Mouse (Mus musculus): ENCODE measurements around the gene Tnfrsf9. TPM values are rescaled to one million over a fixed set of nuclear protein-coding genes. Genes with fewer than 3 reads are reported as not detected.

Gene Tnfrsf9
- total and polyA plus RNA-seq, 2 experiments from 2014 or later, result 0.53 to 2.0 TPM

DNA sequence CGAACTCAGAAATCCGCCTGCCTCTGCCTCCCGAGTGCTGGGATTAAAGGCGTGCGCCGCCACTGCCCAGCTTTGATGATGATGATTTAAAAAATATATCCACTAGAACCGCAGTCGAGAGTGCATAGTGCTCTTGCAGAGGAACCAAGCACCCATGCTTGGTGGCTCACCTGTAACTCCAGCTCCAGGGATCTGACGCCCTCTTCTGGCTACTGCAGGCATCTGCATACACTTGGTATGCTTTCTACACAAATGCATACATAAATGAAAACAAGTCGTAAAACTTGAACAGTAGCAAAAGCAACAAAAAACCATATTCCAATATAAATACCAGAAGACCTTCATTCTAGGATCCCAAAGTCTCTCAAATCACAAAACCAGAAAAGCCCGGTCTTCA, 51.2 kb downstream of the Tnfrsf9 start:
- Histone ChIP-seq H3K4me2 (ENCODE audit: low read depth, low read length) (no peak overlapping the region), H3K4me3 (ENCODE audit: low read depth, low read length) (no peak overlapping the region), H3K9me3 (replicated peaks; ENCODE audit: control insufficient read depth, low read length) (no peaks in the 10 kb centered on the region), H3K27ac (ENCODE audit: low read depth) (no peak overlapping the region), H3K27me3 (ENCODE audit: control insufficient read depth, insufficient read depth, low read length) (no peaks in the 10 kb centered on the region), H3K9ac (replicated peaks; ENCODE audit: low read depth, low read length) (no peak overlapping the region), H3K4me1 (ENCODE audit: control insufficient read depth, insufficient read depth) (peaks cover 6% of the 10 kb centered on the region; the same call in 1 of the 2 replicates), H3K36me3 (replicated peaks; ENCODE audit: control insufficient read depth, insufficient read depth, low read length) (no peaks in the 10 kb centered on the region)
- TF ChIP-seq CTCF (IDR thresholded peaks at IDR 0.05; ENCODE audit: low read depth), result no peak; the same call in 1 of the 2 replicates
- no peak for TF ChIP-seq EP300 (IDR thresholded peaks at IDR 0.05; ENCODE audit: low read depth)
- WGBS, result 69% methylated on average over 11 of the region's 11 CpGs
- ATAC-seq (ENCODE audit: insufficient read depth, low read depth), result no peak
- DNase-seq (ENCODE audit: low spot score), result no peak

DNA sequence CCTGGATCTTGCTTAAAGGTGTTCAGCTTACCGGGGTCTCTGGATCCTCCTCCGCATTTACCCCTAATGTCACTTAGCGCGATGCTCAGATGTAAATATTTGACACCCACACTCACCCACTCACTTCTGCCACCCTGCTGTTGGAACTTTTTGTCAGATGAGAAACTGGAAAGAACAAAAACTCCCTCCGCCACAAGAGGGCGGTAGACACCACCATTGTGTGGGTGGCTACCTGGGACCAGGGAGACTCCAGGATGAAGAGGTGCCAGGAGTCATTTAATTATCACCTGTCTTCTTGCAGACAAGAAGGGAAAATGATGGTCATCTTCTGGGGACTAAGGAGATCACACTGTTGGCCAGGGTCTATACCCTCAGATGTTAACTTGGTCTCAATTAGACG, 52.2 kb downstream of the Tnfrsf9 start:
- H3K4me2 ChIP-seq (ENCODE audit: low read depth, low read length), result no peak overlapping the region
- TF ChIP-seq CTCF (IDR thresholded peaks at IDR 0.05; ENCODE audit: low read depth) (peak; percentile 64), EP300 (IDR thresholded peaks at IDR 0.05; ENCODE audit: low read depth) (no peak)
- ATAC-seq (ENCODE audit: insufficient read depth, low read depth) (no peak), DNase-seq (ENCODE audit: low spot score) (peak; percentile 39)
- no peaks in the 10 kb centered on the region for H3K27me3 ChIP-seq (ENCODE audit: control insufficient read depth, insufficient read depth, low read length)
- H3K9ac ChIP-seq (replicated peaks; ENCODE audit: low read depth, low read length), result no peak overlapping the region
- H3K4me3 ChIP-seq (ENCODE audit: low read depth, low read length), result no peak overlapping the region
- H3K9me3 ChIP-seq (replicated peaks; ENCODE audit: control insufficient read depth, low read length), result no peaks in the 10 kb centered on the region
- no peak overlapping the region for H3K27ac ChIP-seq (ENCODE audit: low read depth)
- H3K36me3 ChIP-seq (replicated peaks; ENCODE audit: control insufficient read depth, insufficient read depth, low read length), result no peaks in the 10 kb centered on the region
- 15% methylated on average over 7 of the region's 7 CpGs for WGBS
- H3K4me1 ChIP-seq (ENCODE audit: control insufficient read depth, insufficient read depth), result peaks cover 6% of the 10 kb centered on the region; the same call in 1 of the 2 replicates

DNA sequence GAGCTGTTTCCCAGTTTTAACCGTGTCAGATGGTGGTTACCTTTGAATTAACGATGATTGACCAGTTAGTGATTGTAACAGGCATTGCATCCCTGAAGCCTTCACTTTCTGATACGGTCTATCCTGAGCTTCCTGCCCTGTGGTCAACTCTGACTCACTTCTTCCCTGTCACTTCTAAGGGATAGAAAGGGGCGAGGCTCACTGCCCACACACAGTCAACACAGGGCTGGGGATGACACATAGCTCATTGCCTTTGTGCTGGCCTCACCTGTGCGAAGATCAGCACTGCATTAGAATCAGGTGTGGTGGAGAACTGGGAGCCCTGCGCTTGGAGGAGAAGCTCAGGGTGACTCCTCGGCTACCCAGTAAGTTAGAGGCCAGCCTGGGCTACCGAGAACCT, 54.6 kb downstream of the Tnfrsf9 start:
- Histone ChIP-seq H3K4me1 (ENCODE audit: control insufficient read depth, insufficient read depth) (peaks cover 6% of the 10 kb centered on the region; the same call in 1 of the 2 replicates), H3K27ac (ENCODE audit: low read depth) (no peak overlapping the region), H3K4me2 (ENCODE audit: low read depth, low read length) (no peak overlapping the region), H3K36me3 (replicated peaks; ENCODE audit: control insufficient read depth, insufficient read depth, low read length) (no peaks in the 10 kb centered on the region), H3K4me3 (ENCODE audit: low read depth, low read length) (no peak overlapping the region), H3K9ac (replicated peaks; ENCODE audit: low read depth, low read length) (no peak overlapping the region), H3K9me3 (replicated peaks; ENCODE audit: control insufficient read depth, low read length) (no peaks in the 10 kb centered on the region), H3K27me3 (ENCODE audit: control insufficient read depth, insufficient read depth, low read length) (no peaks in the 10 kb centered on the region)
- TF ChIP-seq EP300 (IDR thresholded peaks at IDR 0.05; ENCODE audit: low read depth) (no peak), CTCF (IDR thresholded peaks at IDR 0.05; ENCODE audit: low read depth) (no peak)
- DNase-seq (ENCODE audit: low spot score) (no peak), ATAC-seq (ENCODE audit: insufficient read depth, low read depth) (no peak)
- 74% methylated on average over 8 of the region's 8 CpGs for WGBS

DNA sequence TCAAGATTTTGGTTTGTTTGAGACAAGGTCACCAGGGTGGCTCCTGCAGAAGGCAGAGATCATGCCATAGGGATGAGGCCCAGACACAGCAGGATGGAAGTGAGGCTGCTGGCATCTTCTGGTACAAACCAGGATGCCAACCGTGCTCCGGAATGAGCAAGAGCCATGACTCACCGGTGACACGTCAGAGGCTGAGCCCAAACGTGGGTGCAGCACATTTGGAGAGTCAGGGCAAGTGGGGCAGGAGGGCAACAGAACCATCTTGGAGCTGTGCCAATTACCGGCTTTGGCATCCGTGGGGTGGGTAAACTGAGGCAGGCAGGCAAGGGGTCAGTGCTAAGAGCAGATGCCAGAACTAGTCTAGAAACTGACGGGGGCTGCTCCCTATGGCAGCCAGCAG, 58.9 kb downstream of the Tnfrsf9 start:
- DNase-seq (ENCODE audit: low spot score) (no peak), ATAC-seq (ENCODE audit: insufficient read depth, low read depth) (no peak)
- H3K4me3 ChIP-seq (ENCODE audit: low read depth, low read length), result no peak overlapping the region
- H3K27ac ChIP-seq (ENCODE audit: low read depth), result no peak overlapping the region
- H3K4me2 ChIP-seq (ENCODE audit: low read depth, low read length), result no peak overlapping the region
- H3K27me3 ChIP-seq (ENCODE audit: control insufficient read depth, insufficient read depth, low read length), result no peaks in the 10 kb centered on the region
- no peaks in the 10 kb centered on the region for H3K9me3 ChIP-seq (replicated peaks; ENCODE audit: control insufficient read depth, low read length)
- no peaks in the 10 kb centered on the region for H3K4me1 ChIP-seq (ENCODE audit: control insufficient read depth, insufficient read depth)
- TF ChIP-seq CTCF (IDR thresholded peaks at IDR 0.05; ENCODE audit: low read depth), result no peak
- no peak for TF ChIP-seq EP300 (IDR thresholded peaks at IDR 0.05; ENCODE audit: low read depth)
- no peaks in the 10 kb centered on the region for H3K36me3 ChIP-seq (replicated peaks; ENCODE audit: control insufficient read depth, insufficient read depth, low read length)
- H3K9ac ChIP-seq (replicated peaks; ENCODE audit: low read depth, low read length), result no peak overlapping the region
- WGBS, result 73% methylated on average over 8 of the region's 8 CpGs

DNA sequence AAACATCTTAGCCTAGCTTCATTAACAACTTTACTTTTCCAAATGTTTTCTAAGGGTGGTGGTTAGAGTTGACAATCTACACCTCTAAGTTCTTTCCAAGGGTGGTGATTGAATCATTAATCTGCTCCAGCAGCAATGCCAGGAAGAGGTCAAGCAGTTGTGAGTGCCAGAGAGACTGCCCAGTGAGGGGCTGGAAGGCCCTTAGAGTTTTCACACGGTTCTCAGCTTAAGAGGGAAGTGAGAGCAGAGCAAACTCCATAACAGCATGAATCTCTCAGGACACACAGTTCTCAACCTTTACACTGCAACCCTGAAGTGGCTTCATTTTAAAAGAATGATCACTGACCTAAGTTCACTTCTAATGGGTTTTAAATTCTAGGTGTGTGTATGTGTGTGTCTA, 60.8 kb downstream of the Tnfrsf9 start:
- TF ChIP-seq EP300 (IDR thresholded peaks at IDR 0.05; ENCODE audit: low read depth) (no peak), CTCF (IDR thresholded peaks at IDR 0.05; ENCODE audit: low read depth) (no peak)
- Histone ChIP-seq H3K4me3 (ENCODE audit: low read depth, low read length) (no peak overlapping the region), H3K4me2 (ENCODE audit: low read depth, low read length) (no peak overlapping the region), H3K27ac (ENCODE audit: low read depth) (no peak overlapping the region), H3K9ac (replicated peaks; ENCODE audit: low read depth, low read length) (no peak overlapping the region), H3K36me3 (replicated peaks; ENCODE audit: control insufficient read depth, insufficient read depth, low read length) (no peaks in the 10 kb centered on the region), H3K4me1 (ENCODE audit: control insufficient read depth, insufficient read depth) (no peaks in the 10 kb centered on the region), H3K9me3 (replicated peaks; ENCODE audit: control insufficient read depth, low read length) (no peaks in the 10 kb centered on the region), H3K27me3 (ENCODE audit: control insufficient read depth, insufficient read depth, low read length) (no peaks in the 10 kb centered on the region)
- WGBS, result 18% methylated on average over 1 of the region's 1 CpGs
- ATAC-seq (ENCODE audit: insufficient read depth, low read depth) (no peak), DNase-seq (ENCODE audit: low spot score) (no peak)

DNA sequence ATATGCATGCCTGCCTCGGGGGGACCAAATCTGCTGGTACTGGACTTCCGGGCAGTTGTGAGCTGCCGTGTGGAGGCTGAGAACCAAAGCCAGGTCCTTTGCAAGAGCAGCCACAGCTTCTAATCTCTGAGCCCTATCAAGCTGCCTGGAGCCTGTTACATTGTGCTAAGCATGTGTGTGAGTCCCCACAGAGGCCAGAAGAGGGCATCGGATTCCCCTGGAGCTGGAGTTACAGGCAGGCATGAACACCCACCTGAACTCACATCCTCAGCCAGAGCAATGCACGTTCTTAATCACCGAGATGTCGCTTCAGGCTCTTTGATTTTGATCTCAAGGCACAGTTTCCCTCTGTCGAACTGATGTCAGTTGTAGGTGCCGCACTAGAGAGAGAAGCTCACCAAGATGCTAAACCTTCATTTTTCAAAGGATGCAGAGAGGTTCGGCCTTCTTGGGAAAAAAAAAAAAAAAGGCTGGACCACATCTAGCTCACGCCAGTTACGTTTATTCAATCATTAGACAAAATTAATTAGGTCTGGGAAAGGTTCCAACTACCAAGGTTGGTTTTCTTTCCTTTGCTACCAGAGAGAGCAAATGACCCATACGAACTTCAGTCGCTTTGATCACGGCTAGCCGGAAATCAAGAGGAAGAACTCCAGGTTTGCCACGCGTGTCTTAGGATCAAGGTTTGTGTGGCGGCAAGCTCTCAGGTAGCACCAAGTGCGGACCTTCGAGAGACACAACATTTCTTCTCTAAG, 64.0 kb downstream of the Tnfrsf9 start:
- H3K36me3 ChIP-seq (replicated peaks; ENCODE audit: control insufficient read depth, insufficient read depth, low read length), result no peaks in the 10 kb centered on the region
- H3K27ac ChIP-seq (ENCODE audit: low read depth), result no peak overlapping the region
- H3K9ac ChIP-seq (replicated peaks; ENCODE audit: low read depth, low read length), result no peak overlapping the region
- no peaks in the 10 kb centered on the region for H3K9me3 ChIP-seq (replicated peaks; ENCODE audit: control insufficient read depth, low read length)
- DNase-seq (ENCODE audit: low spot score) (no peak), ATAC-seq (ENCODE audit: insufficient read depth, low read depth) (no peak)
- H3K4me2 ChIP-seq (ENCODE audit: low read depth, low read length), result no peak overlapping the region
- H3K4me3 ChIP-seq (ENCODE audit: low read depth, low read length), result no peak overlapping the region
- no peaks in the 10 kb centered on the region for H3K4me1 ChIP-seq (ENCODE audit: control insufficient read depth, insufficient read depth)
- TF ChIP-seq CTCF (IDR thresholded peaks at IDR 0.05; ENCODE audit: low read depth) (no peak), EP300 (IDR thresholded peaks at IDR 0.05; ENCODE audit: low read depth) (no peak)
- WGBS, result 90% methylated on average over 21 of the region's 21 CpGs
- H3K27me3 ChIP-seq (ENCODE audit: control insufficient read depth, insufficient read depth, low read length), result no peaks in the 10 kb centered on the region

Measured in heart, postnatal 0 days (tissue).